Mouse (Mus musculus): Measurements from ENCODE around the gene Hoxb2. TPM values are rescaled to one million over a fixed set of nuclear protein-coding genes. Genes with fewer than 3 reads are reported as not detected.

Gene Hoxb2
- total and polyA plus RNA-seq, 2 experiments from 2014 or later: 11.6 to 35.4 TPM

DNA sequence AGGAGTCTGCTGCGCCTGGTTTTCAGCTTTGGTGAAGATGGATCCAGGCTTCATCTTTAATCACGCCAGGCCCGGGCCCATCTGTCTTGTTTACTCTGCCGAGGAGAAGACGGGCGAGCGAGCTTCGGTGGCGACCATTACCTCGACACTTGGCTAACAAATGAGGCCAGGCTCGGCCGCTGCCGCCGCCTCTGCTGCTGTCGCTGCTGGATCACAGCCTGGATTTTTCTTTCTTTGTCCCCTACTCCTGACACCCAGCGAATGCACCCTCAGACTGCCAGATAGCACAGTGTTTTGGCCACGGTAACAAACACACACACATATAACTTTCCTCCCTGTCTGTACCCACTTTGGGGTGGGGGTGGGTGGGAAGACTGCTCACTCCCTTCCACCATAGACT is 29.6 kb upstream of the Hoxb2 start:
- Histone ChIP-seq H3K9me3 (ENCODE audit: low read length) (no peaks in the 10 kb centered on the region), H3K9ac (replicated peaks; ENCODE audit: low read length) (peak overlapping the region; percentile 18), H3K4me3 (ENCODE audit: low read length) (peak overlapping the region; percentile 35), H3K27me3 (ENCODE audit: insufficient read depth, low read length) (peaks cover 73% of the 10 kb centered on the region), H3K4me1 (ENCODE audit: insufficient read depth, low read length) (no peaks in the 10 kb centered on the region), H3K36me3 (ENCODE audit: insufficient read depth, low read length) (no peaks in the 10 kb centered on the region), H3K4me2 (ENCODE audit: low read depth, low read length) (peak overlapping the region; percentile 56), H3K27ac (peak overlapping the region; percentile 85)
- no peak for TF ChIP-seq CTCF (IDR thresholded peaks at IDR 0.05; ENCODE audit: low read depth)
- peak; percentile 60 for DNase-seq (ENCODE audit: low spot score)
- ATAC-seq: no peak
- WGBS: 8% methylated on average over 17 of the region's 17 CpGs

DNA sequence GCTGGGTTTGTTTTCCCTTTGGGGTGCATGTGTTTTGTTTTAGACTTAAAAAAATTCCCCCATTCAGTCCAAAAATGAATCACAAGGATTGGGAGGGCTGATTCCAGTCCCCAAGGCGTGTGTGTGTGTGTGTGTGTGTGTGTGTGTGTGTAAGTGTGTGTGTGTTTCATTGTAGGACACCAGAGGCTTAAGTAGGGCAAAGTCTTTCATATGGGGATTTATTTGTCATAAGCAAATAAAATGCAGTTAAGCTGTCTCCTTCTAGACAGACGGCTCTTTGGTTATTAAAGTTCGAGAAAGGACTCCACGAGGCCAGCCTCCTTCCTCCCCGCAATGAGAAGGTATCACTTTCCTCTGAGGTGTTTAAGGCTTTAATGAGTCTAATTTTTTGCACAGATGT is 28.5 kb upstream of the Hoxb2 start:
- H3K27me3 ChIP-seq (ENCODE audit: insufficient read depth, low read length): peaks cover 73% of the 10 kb centered on the region
- no peak overlapping the region for H3K4me3 ChIP-seq (ENCODE audit: low read length)
- H3K4me1 ChIP-seq (ENCODE audit: insufficient read depth, low read length): no peaks in the 10 kb centered on the region

DNA sequence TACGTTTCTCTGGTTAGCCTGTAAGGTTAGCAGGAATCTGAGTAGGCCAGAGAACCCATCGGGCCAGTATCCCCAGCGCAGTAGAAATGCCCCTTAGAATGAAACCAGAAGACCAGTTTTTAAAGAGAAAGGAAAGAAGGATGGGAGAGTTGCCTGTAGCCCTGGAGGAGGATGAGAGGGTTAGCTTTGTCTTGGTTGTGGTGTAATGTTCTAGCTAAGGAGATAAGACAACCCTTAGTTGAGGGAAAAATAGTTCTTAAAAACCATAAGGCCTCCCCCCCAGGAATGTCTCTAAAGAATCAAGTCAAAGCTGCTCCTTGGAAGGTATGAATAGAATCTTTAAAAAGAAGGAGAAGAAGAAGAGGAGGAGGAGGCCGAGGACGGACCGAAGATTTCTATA is 27.6 kb upstream of the Hoxb2 start:
- H3K9ac ChIP-seq (replicated peaks; ENCODE audit: low read length): 0 out of 2 replicates have a peak overlapping the region, but pooled peaks have one; percentile 7
- 0 out of 2 replicates have a peak overlapping the region, but pooled peaks have one; percentile 12 for H3K4me3 ChIP-seq (ENCODE audit: low read length)

More for the DNA sequence above, 28.5 kb upstream of the Hoxb2 start:
- no peaks in the 10 kb centered on the region for H3K36me3 ChIP-seq (ENCODE audit: insufficient read depth, low read length)
- peak overlapping the region; percentile 85; the same call in 1 of the 2 replicates for H3K27ac ChIP-seq
- ATAC-seq (no peak), DNase-seq (ENCODE audit: low spot score) (no peak)
- 10% methylated on average over 5 of the region's 5 CpGs for WGBS
- TF ChIP-seq CTCF (IDR thresholded peaks at IDR 0.05; ENCODE audit: low read depth): no peak
- H3K9ac ChIP-seq (replicated peaks; ENCODE audit: low read length): no peak overlapping the region
- H3K9me3 ChIP-seq (ENCODE audit: low read length): no peaks in the 10 kb centered on the region
- H3K4me2 ChIP-seq (ENCODE audit: low read depth, low read length): peak overlapping the region; percentile 56

DNA sequence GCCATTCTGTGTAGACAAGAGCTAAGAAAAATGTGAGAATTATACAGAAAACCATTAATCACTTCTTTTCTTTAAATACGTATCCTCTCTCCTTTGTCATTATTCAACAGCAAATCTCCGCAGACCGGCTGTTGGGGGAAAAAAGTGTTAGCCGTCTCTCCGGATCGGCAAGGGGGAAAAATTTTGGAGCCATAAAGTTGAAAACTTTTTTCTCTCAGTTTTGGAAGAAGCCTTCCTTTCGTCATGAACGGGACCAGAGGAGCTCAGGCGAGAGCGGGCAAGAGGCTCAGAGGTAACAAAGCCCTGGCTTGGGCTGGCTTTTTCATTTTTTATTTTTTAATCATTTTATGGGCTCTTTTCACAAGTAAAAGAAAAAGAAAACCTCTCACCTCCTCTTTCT is 27.2 kb upstream of the Hoxb2 start, which contains the start of gene Hoxb3:
Gene Hoxb3 (plus strand): TSS at position 173 of the 400 bp plus-strand sequence.
- TF ChIP-seq CTCF (IDR thresholded peaks at IDR 0.05; ENCODE audit: low read depth): no peak

More for the DNA sequence above, 27.6 kb upstream of the Hoxb2 start:
- H3K4me1 ChIP-seq (ENCODE audit: insufficient read depth, low read length): no peaks in the 10 kb centered on the region
- H3K36me3 ChIP-seq (ENCODE audit: insufficient read depth, low read length): no peaks in the 10 kb centered on the region
- DNase-seq (ENCODE audit: low spot score) (no peak), ATAC-seq (no peak)
- H3K9me3 ChIP-seq (ENCODE audit: low read length): no peaks in the 10 kb centered on the region
- H3K27ac ChIP-seq: peak overlapping the region; percentile 85; the same call in 1 of the 2 replicates
- peaks cover 80% of the 10 kb centered on the region for H3K27me3 ChIP-seq (ENCODE audit: insufficient read depth, low read length)
- WGBS: 3% methylated on average over 6 of the region's 6 CpGs
- peak overlapping the region; percentile 56 for H3K4me2 ChIP-seq (ENCODE audit: low read depth, low read length)
- TF ChIP-seq CTCF (IDR thresholded peaks at IDR 0.05; ENCODE audit: low read depth): no peak

DNA sequence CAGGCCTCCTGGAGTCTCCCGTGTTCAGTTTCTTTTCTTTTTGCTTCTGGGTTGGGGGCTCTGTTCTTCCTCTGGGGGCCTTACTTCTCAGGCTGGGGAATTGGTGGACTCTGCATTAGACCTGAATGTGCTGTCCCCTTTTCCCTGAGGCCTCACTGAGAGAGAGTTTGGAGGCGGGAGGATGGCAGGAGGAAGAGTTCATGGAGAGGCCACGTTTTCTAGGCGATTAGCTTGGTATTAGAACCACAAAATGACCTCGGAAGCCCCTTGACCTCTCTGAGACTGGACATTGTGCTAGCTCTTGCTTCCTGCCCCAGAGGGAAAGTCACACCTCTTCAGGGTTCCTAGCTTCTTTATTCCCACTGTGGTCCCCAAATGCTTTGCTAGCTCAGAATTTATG is 26.2 kb upstream of the Hoxb2 start:
- WGBS: under 1% methylated on average over 5 of the region's 5 CpGs
- Histone ChIP-seq H3K9me3 (ENCODE audit: low read length) (no peaks in the 10 kb centered on the region), H3K4me1 (ENCODE audit: insufficient read depth, low read length) (no peaks in the 10 kb centered on the region), H3K4me3 (ENCODE audit: low read length) (peak overlapping the region; percentile 17), H3K27ac (peak overlapping the region; percentile 85), H3K27me3 (ENCODE audit: insufficient read depth, low read length) (peaks cover 79% of the 10 kb centered on the region), H3K9ac (replicated peaks; ENCODE audit: low read length) (0 out of 2 replicates have a peak overlapping the region, but pooled peaks have one; percentile 30), H3K36me3 (ENCODE audit: insufficient read depth, low read length) (no peaks in the 10 kb centered on the region), H3K4me2 (ENCODE audit: low read depth, low read length) (peak overlapping the region; percentile 56)
- DNase-seq (ENCODE audit: low spot score) (no peak), ATAC-seq (no peak)
- TF ChIP-seq CTCF (IDR thresholded peaks at IDR 0.05; ENCODE audit: low read depth): no peak

More for the DNA sequence above, 27.2 kb upstream of the Hoxb2 start, which contains the start of gene Hoxb3:
- Histone ChIP-seq H3K4me3 (ENCODE audit: low read length) (peak within 1 kb of the TSS; percentile 17), H3K36me3 (ENCODE audit: insufficient read depth, low read length) (no peaks in the 10 kb centered on the region), H3K27ac (peak within 1 kb of the TSS; percentile 85), H3K4me2 (ENCODE audit: low read depth, low read length) (peak within 1 kb of the TSS; percentile 56), H3K27me3 (ENCODE audit: insufficient read depth, low read length) (peaks cover 80% of the 10 kb centered on the region), H3K4me1 (ENCODE audit: insufficient read depth, low read length) (no peaks in the 10 kb centered on the region), H3K9me3 (ENCODE audit: low read length) (no peaks in the 10 kb centered on the region), H3K9ac (replicated peaks; ENCODE audit: low read length) (peak within 1 kb of the TSS; percentile 37; the same call in 1 of the 2 replicates)
- ATAC-seq (no peak), DNase-seq (ENCODE audit: low spot score) (no peak)
- WGBS: 13% methylated on average over 10 of the region's 10 CpGs

DNA sequence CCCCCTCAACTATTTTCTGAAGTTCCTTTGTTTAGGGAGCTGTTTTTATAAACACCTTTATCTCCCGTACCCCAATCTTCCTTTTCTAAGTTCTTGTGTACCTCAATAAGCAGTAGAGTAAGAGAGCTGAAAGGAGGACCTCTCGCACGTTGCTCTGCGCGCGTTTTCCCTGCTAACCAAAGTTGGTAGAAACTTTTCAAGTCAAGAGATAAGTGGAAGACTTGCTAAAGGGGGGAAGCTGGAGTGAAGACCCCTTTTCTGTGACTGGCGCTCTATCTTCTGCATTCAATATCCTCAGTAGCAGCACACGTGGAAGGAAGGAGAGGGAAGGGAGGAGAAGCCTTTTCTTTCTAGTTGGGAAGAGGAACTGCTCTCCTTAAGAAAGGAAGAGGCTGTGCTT is 25.4 kb upstream of the Hoxb2 start:
- Histone ChIP-seq H3K4me3 (ENCODE audit: low read length) (peak overlapping the region; percentile 19; the same call in 1 of the 2 replicates), H3K4me1 (ENCODE audit: insufficient read depth, low read length) (no peaks in the 10 kb centered on the region), H3K36me3 (ENCODE audit: insufficient read depth, low read length) (no peaks in the 10 kb centered on the region), H3K9ac (replicated peaks; ENCODE audit: low read length) (peak overlapping the region; percentile 44; the same call in 1 of the 2 replicates), H3K4me2 (ENCODE audit: low read depth, low read length) (peak overlapping the region; percentile 56), H3K27me3 (ENCODE audit: insufficient read depth, low read length) (peaks cover 78% of the 10 kb centered on the region), H3K9me3 (ENCODE audit: low read length) (no peaks in the 10 kb centered on the region), H3K27ac (peak overlapping the region; percentile 85)
- WGBS: 3% methylated on average over 8 of the region's 8 CpGs
- TF ChIP-seq CTCF (IDR thresholded peaks at IDR 0.05; ENCODE audit: low read depth): no peak
- DNase-seq (ENCODE audit: low spot score) (no peak), ATAC-seq (no peak)

DNA sequence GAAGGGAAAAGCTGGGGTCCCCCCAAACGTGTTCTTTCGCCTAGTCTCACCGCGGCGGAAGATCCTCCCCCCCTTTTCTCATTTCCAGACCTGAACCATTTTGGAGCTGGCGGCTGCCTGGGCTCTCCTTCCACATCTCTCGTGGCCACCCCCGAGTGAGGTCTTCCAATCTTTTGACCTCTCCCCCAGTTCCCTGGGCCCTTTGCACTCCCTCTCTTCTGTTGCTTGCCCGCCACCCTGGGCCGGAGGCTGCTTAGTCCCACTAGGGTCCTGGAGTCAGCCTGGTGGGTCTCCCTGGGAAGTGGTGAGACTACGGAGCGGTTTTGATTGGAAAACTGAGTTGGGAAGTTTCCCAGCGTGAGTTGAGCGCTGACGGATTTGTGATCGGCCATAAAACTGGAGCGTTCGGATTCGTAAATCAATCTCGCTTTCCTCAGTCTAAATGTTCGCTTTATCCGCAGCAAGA is 24.5 kb upstream of the Hoxb2 start:
- Histone ChIP-seq H3K4me1 (ENCODE audit: insufficient read depth, low read length) (no peaks in the 10 kb centered on the region), H3K36me3 (ENCODE audit: insufficient read depth, low read length) (no peaks in the 10 kb centered on the region), H3K4me3 (ENCODE audit: low read length) (peak overlapping the region; percentile 19), H3K9ac (replicated peaks; ENCODE audit: low read length) (peak overlapping the region; percentile 44), H3K27ac (peak overlapping the region; percentile 85), H3K4me2 (ENCODE audit: low read depth, low read length) (peak overlapping the region; percentile 56), H3K27me3 (ENCODE audit: insufficient read depth, low read length) (peaks cover 84% of the 10 kb centered on the region), H3K9me3 (ENCODE audit: low read length) (no peaks in the 10 kb centered on the region)
- TF ChIP-seq CTCF (IDR thresholded peaks at IDR 0.05; ENCODE audit: low read depth): no peak
- 3% methylated on average over 22 of the region's 22 CpGs for WGBS
- ATAC-seq (no peak), DNase-seq (ENCODE audit: low spot score) (no peak)
